Mouse (Mus musculus) fibroblast of lung, adult 2 months (primary cell): ENCODE measurements around the gene Poldip3.

ENCODE experiments used
- DNase-seq: peaks from one replicate; pipeline ENCODE4 v3.0.0-alpha.2; 2011; ENCODE audit warnings: low read depth

Poldip3 gene

GRCm38 (mm10) chr15:83149196-83150072, at the start of gene Poldip3:
TSS of gene Poldip3 (minus strand) at chr15:83149384.
- DNase-seq = peak; percentile 95

GRCm38 (mm10) chr15:83193413-83193812, 44.2 kb upstream of the Poldip3 start:
- DNase-seq = no peak

- DNase-seq = peak; percentile 61
These were observed 33.2 kb upstream of the Poldip3 start for GRCm38 (mm10) chr15:83182351-83182750.

- peak; percentile 43 for DNase-seq
These were observed 32.7 kb upstream of the Poldip3 start for GRCm38 (mm10) chr15:83181800-83182330.

GRCm38 (mm10) chr15:83180004-83180403, 30.8 kb upstream of the Poldip3 start:
- DNase-seq = no peak

GRCm38 (mm10) chr15:83176653-83177052, 27.5 kb upstream of the Poldip3 start:
- DNase-seq = no peak

- DNase-seq = no peak
These were observed 25.0 kb upstream of the Poldip3 start for GRCm38 (mm10) chr15:83173914-83174884.

- DNase-seq = no peak
These were observed 23.6 kb upstream of the Poldip3 start, which contains the start of gene Cyb5r3 for GRCm38 (mm10) chr15:83172492-83173429. TSS of gene Cyb5r3 (minus strand) at chr15:83172592.

GRCm38 (mm10) chr15:83171712-83172481, 22.7 kb upstream of the Poldip3 start:
- peak; percentile 96 for DNase-seq

GRCm38 (mm10) chr15:83170956-83171659, 21.9 kb upstream of the Poldip3 start:
- DNase-seq = no peak

- DNase-seq = no peak
These were observed 20.9 kb upstream of the Poldip3 start for GRCm38 (mm10) chr15:83169772-83170722.

DNA sequence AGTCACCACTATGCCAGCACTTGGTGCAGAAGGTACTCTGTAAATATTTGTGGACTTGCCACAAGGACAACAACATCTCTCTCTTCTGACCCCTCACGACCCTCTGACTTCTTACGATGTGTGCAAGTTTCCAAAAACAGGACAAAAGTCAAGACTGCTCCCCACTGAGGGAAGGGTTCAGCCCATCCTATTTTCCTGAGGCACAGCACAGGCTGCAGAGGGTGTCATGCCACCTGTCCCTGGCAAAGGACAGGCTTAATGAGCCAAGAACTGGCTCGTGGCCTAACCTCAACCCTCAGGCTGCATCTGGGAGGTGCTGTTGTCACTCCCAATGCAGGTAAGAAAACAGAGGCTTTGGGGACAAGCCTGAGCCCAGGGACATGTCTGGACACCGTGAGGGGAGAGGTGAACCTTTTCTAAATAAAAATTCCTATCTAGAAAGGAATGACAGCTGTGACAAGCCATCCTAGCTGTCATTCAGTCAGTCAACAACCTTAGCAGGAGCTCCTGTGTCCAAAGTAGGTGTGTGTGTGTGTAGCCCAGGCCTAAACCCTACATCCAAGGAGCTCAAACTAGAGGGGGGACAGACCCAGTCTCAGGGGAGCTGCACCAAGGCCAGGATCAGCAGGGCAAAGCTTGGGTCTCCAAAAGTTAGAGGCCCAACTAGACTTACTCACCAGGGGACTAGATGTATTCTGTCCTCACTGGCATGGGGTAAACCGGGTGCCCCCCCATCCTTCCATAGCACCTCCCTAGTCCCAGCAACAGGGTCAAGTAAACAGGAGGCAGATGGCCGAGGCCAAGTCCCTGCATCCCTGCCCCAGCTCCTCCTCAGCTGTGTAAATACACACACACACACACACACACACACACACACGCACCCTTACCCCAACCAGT, 19.9 kb upstream of the Poldip3 start:
- DNase-seq = no peak

GRCm38 (mm10) chr15:83168311-83168710, 19.1 kb upstream of the Poldip3 start:
- DNase-seq = no peak

DNA sequence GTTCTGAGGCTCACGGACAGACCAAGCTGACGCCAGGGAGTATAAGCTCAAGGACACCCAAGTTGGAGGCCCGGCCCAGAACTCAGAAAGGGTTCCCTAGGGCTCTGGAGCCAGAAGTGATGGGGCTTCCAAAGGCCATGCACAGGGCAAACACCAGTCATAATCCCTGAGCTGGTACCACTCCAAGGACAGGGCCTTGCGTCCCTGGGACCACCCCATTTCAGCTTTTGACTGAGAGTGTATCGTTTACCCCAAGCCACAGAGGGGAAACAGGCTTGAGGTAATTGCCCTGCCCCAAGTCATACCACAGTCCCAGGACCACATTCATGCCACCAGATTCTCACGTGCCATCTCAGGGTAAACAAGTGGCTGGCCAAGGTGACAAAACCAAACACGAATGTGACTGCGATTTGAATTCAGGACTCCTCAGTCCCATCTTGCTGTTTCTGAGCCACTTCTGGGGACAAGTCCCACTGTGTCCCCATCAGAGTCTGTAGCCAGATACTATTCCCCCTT, 18.4 kb upstream of the Poldip3 start:
- DNase-seq = no peak

GRCm38 (mm10) chr15:83167126-83167525, 17.9 kb upstream of the Poldip3 start:
- no peak for DNase-seq

DNA sequence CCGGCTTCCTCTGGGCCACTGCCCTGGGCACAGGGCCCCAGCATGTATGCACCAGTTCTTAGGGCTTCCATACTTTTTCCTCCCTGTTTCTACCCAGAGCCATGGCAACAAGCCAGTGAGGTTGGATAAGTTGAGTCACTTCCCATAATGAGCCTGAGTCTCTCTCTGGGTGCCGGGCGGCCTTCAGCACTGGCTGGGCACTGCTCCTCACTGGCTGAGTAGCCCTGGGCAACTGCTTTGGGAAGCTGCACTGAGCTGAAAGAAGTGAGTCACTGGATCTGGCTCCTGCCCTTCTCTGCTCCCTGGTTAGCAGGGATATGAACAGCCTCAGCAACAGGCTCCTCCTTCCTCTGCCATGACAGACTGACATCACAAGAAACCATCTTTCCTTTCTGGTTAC, 17.5 kb upstream of the Poldip3 start:
- peak; percentile 97 for DNase-seq
